Mouse (Mus musculus) Patski (cell line): Measurements from ENCODE around the gene Nfix. TPM values are rescaled to one million over a fixed set of nuclear protein-coding genes. Genes with fewer than 3 reads are reported as not detected.
A peak's percentile ranks its signal among the peaks of the same experiment; 100 is the strongest.

Experiments
- ATAC-seq: fragments of 100-300 bp; one replicate; pipeline ENCODE4 v1.8.0; 2021
- CTCF ChIA-PET: fragments of 350-600 bp; sonication (Branson Sonifier 250); formaldehyde crosslinking; loops from one replicate; lab custom pipeline; 2022; ENCODE audit warnings: inconsistent platforms; lab: Charles Lee
- POLR2A ChIA-PET: fragments of 350-600 bp; sonication (Branson Sonifier 250); formaldehyde crosslinking; loops from one replicate; lab custom pipeline; 2022; ENCODE audit warnings: antibody characterized with exemption, inconsistent platforms; lab: Charles Lee
- DNase-seq: peaks from one replicate; pipeline ENCODE4 v3.0.0-alpha.2; 2011; ENCODE audit warnings: low read depth, low spot score
- H3K27me3 ChIP-seq: fragments of 371-371 bp; one replicate; pipeline ENCODE4 v1.5.1; 2021
- CTCF ChIP-seq: fragments of 100-300 bp; IDR thresholded peaks from one replicate; pipeline ENCODE4 v1.5.1; 2021
- in situ Hi-C: fragments of 300-500 bp; cut with MboI; formaldehyde crosslinking; loops from 3 replicates; pipeline ENCODE4 v1.11.1; 2018; ENCODE audit warnings: low pct_unique_long_range_greater_than_20kb, mixed read lengths
- polyA plus RNA-seq: library from polyadenylated mRNA; unstranded; gene quantifications from one replicate; pipeline ENCODE4 v1.2.3, GENCODE M21; 2021

Gene Nfix
- polyA plus RNA-seq, 1 experiment from 2014 or later = 32.5 TPM

DNA sequence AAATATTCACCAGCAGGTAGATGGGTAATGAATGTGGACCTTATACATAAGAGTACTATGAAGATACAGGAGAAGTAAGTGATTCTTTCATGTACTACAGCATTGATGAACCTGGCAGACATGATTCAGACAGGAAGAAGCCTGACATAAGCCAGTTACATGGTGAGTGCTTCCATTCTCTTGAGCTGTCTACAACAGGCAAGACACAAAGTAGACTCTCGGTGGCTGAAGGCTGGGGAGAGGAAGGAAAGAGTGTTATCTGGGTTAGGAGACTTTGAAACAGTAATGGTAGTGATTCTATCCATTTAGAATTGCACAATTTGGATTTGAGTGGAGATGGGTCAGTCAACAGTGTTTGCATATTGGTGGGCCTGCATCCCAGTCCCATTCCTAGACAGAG lies 141.2 kb downstream of the Nfix start:
- ChIA-PET POLR2A (interaction anchor here (0.7 kb wide), 1 partner anchor 1749 kb away, joined by 3 read pairs; no protein-coding TSS in a partner anchor), CTCF (interaction anchor here (0.8 to 1.7 kb wide), 3 partner anchors 11 to 75 kb away, joined by 3 read pairs; no protein-coding TSS in a partner anchor)
- H3K27me3 ChIP-seq = no peaks in the 10 kb centered on the region
- ATAC-seq (no peak), DNase-seq (no peak)
- TF ChIP-seq CTCF = no peak
- in situ Hi-C loops = loop anchor here (25.0 kb wide), 1 partner anchor 647 kb away; the partner anchor contains the start of genes 1700067K01Rik, 2210011C24Rik and Palm3

DNA sequence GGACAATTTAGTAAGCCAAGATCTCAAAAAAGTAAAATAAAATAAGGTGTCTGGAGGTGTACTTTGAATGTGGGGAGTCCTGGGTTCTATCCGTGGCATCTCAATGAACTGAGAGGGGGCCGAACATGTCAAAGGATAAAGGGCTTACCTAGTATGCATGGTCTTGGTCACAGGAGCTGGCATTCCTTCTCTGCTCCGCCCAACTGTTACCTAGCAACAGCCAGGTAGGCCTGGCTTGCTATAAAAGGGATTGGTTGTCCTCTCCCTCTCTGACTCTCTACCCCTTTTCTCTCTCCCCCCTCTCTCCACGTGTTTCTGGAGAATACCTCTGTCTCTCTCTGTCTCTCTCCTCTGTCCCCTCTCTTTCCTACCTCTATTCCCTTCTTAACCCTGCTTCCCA lies 142.5 kb downstream of the Nfix start:
- TF ChIP-seq CTCF = no peak
- H3K27me3 ChIP-seq = no peaks in the 10 kb centered on the region
- no peak for ATAC-seq
- POLR2A ChIA-PET = interaction anchor here (0.6 to 0.7 kb wide), 4 partner anchors 163 to 509 kb away, joined by 3 to 8 read pairs (median 4); no protein-coding TSS in a partner anchor
- in situ Hi-C loops = loop anchor here (25.0 kb wide), 1 partner anchor 645 kb away; the partner anchor contains the start of genes 1700067K01Rik, 2210011C24Rik and Palm3
- no peak for DNase-seq
- CTCF ChIA-PET = interaction anchor here (0.7 to 1.0 kb wide), 2 partner anchors 19 to 505 kb away, joined by 3 read pairs; no protein-coding TSS in a partner anchor

DNA sequence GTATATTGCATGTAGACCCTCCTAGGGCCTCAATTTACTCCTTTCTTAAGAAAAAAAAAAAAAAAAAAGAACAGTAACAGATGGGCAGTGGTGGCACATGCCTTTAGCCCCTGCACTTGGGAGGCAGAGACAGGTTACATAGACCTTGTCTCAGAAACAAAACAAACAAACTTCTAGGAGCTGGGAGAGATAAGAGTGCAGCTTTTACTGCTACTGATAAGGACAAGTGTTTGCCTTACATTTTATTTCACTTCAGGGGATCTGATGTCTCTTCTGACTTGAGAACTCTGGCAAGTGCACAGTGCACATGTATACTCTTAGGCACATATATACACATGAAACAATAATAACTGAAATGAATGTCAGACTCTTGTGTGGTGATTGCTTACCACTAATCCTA lies 142.9 kb downstream of the Nfix start:
- ChIA-PET CTCF (interaction anchor here (0.7 to 1.1 kb wide), 4 partner anchors 13 to 505 kb away, joined by 3 to 5 read pairs (median 3); no protein-coding TSS in a partner anchor), POLR2A (interaction anchor here (0.7 kb wide), 1 partner anchor 164 kb away, joined by 4 read pairs; no protein-coding TSS in a partner anchor)
- TF ChIP-seq CTCF = no peak
- DNase-seq (no peak), ATAC-seq (no peak)
- H3K27me3 ChIP-seq = no peaks in the 10 kb centered on the region
- in situ Hi-C loops = loop anchor here (25.0 kb wide), 1 partner anchor 645 kb away; the partner anchor contains the start of genes 1700067K01Rik, 2210011C24Rik and Palm3

DNA sequence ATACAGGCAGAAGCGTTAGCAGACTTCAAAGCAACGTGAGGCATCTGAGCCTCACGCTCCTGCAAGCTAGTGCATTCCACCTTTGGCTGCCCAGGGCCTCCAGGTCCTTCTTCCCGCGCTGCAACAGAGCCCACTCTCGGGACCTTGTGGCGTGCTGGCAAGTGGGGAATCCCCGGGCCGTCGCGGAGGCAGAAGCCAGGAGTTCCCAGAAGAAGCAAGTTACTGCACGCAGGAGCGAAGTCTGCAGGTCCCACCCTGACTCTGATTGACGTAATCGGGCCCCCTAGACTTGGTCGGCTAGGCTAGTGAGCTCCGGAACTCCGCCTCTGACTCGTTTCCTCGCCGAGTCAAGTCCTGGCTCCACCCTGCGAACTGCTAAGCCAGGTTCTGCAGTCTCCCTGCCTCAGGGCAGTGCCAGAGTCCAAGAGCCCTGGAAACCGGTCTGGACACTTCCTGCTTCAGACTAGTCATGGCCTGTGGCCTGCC lies 143.5 kb downstream of the Nfix start:
- ChIA-PET POLR2A (no interaction called here), CTCF (interaction anchor here (1.0 to 1.1 kb wide), 3 partner anchors 12 to 18 kb away, joined by 3 to 5 read pairs (median 3); no protein-coding TSS in a partner anchor)
- ATAC-seq (peak; percentile 46), DNase-seq (no peak)
- no peak for TF ChIP-seq CTCF
- no peaks in the 10 kb centered on the region for H3K27me3 ChIP-seq
- in situ Hi-C loops = loop anchor here (25.0 kb wide), 1 partner anchor 644 kb away; the partner anchor contains the start of genes 1700067K01Rik, 2210011C24Rik and Palm3

DNA sequence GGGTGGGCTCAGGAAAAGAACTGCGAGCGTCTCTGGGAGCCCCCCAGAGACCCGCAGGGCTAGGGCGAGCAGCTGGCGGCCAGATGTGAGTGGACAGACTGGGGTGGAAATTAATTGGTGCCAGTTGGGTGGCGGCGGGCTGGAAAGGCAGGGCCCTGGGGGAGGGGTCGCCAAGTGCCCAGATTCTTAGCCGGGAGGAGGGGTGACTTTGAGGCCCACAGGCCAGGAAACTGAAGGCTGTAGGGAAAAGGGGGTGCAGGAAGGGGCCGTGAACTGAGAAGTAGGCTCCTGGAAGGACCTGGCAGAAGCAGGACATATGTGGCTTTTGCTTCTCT lies 144.0 kb downstream of the Nfix start:
- TF ChIP-seq CTCF = no peak
- POLR2A ChIA-PET = interaction anchor here (0.6 kb wide), 1 partner anchor 682 kb away, joined by 8 read pairs; no protein-coding TSS in a partner anchor
- in situ Hi-C loops = loop anchor here (25.0 kb wide), 1 partner anchor 644 kb away; the partner anchor contains the start of genes 1700067K01Rik, 2210011C24Rik and Palm3
- no peak for ATAC-seq
- CTCF ChIA-PET = interaction anchor here (1.0 to 1.1 kb wide), 2 partner anchors 12 to 16 kb away, joined by 3 to 5 read pairs; no protein-coding TSS in a partner anchor
- H3K27me3 ChIP-seq = no peaks in the 10 kb centered on the region
- no peak for DNase-seq

DNA sequence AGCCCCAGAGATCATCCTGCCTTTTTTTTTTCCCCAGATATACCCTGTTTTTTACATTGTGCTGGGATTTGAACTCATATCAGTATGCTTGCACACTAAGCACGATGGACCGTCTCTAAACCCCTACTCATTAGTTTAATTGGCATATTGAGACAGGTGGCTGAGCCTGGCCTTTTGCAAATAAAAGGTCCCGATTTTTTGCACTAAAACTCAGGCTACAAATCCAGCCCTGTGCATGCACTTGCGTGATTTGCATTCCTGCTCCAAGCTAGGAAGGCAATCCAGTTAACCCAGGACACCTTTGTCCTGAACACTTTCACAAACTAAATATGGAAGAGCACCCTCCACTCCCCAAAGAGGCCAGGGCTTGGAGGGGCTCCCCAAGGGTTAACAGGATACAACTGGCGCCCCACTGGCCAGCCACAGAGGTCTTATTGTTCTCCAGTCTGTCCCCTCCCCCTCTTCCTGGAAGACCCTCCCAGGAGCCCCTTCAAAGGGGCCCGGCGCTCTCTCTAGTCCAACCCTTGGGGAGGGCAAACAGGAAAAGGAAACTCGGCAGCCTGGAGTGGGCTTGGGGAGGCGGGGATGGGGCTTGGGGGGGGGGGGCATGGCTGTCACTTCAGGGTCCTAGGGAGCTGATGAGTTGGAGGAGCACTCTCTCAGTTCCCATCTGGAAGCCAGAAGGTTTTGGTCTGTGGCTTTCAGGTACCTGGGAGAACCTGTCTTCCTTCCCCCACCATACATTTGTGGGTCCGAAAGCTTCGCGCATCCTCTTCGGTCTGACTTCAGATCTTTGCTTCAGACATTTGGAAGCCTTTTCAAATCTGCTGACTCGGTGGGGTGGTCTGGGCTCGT lies 144.6 kb downstream of the Nfix start:
- in situ Hi-C loops = loop anchor here (25.0 kb wide), 1 partner anchor 643 kb away; the partner anchor contains the start of genes 1700067K01Rik, 2210011C24Rik and Palm3
- ChIA-PET CTCF (no interaction called here), POLR2A (interaction anchor here (0.6 kb wide), 1 partner anchor 681 kb away, joined by 8 read pairs; no protein-coding TSS in a partner anchor)
- TF ChIP-seq CTCF = no peak
- ATAC-seq (no peak), DNase-seq (no peak)
- no peaks in the 10 kb centered on the region for H3K27me3 ChIP-seq

DNA sequence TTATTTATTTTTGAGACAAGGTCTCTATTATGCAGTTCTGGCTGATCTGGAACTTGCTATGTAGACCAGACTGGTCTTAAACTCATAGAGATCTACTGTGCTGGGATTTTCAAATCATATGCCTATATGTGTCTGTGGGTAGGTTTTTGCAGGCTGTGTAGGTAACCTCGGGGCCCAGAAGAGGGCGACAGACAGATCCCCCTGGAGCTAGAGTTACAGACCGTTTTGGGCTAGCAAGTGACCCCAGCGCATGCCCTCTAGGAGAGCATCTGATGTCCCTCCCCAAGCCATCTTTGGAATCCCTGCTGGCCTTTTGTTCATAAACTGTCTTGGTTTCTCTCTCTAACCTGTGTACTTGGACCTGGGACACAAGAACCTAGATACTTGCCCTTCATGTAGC lies 145.5 kb downstream of the Nfix start:
- in situ Hi-C loops = loop anchor here (25.0 kb wide), 1 partner anchor 642 kb away; the partner anchor contains the start of genes 1700067K01Rik, 2210011C24Rik and Palm3
- ChIA-PET POLR2A (no interaction called here), CTCF (no interaction called here)
- no peaks in the 10 kb centered on the region for H3K27me3 ChIP-seq
- no peak for TF ChIP-seq CTCF
- DNase-seq (no peak), ATAC-seq (no peak)

DNA sequence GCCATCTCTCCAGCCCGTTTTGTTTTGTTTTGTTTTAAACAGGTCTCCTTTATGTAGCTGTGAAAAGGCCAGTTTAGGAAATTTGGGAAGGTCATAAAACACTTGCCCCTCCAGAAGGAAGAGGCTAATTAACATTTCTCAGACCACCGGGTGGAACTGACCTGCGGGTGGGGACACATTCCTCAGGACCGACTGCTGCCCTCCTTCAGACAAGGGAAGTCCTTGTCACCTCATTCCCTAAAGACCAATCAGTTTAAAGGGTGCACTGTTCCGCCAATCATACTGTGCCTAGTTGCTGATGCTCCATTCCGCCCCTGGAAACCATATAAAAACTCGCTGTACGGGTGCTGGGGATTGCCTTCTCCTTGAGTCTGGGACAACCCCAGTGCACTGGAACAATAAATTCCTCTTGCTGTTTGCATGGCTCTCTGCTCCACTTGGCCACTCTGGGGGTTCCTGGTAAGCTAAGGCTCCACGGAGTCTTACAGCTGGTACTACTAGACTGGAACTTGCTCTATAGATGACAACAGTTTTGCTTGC lies 147.0 kb downstream of the Nfix start:
- no peaks in the 10 kb centered on the region for H3K27me3 ChIP-seq
- ATAC-seq (no peak), DNase-seq (no peak)
- TF ChIP-seq CTCF = no peak
- ChIA-PET POLR2A (no interaction called here), CTCF (no interaction called here)
- in situ Hi-C loops = loop anchor here (25.0 kb wide), 1 partner anchor 641 kb away; the partner anchor contains the start of genes 1700067K01Rik, 2210011C24Rik and Palm3

DNA sequence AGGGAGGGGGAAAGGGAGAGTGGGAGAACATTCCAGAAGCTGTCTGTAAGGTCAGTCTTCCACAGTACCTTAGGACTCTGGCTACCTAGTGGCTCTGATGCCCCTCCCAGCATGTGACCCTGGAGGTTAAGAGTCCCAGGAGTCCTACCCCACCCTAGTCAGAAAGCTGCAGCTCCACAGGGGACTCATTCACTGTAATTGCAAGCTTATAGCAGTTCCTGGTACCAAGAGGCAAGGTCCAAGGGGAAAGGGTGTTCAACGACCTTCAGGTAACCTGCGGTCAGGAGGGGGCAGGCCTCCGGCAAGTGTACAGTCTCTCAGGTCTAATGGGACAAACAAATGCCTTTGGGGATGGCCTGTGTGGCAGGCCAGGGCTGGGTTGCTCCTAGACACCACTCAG lies 149.9 kb downstream of the Nfix start:
- DNase-seq (no peak), ATAC-seq (no peak)
- no peaks in the 10 kb centered on the region for H3K27me3 ChIP-seq
- POLR2A ChIA-PET = no interaction called here
- in situ Hi-C loops = loop anchor here (25.0 kb wide), 1 partner anchor 638 kb away; the partner anchor contains the start of genes 1700067K01Rik, 2210011C24Rik and Palm3
- no peak for TF ChIP-seq CTCF
- CTCF ChIA-PET = no interaction called here

Other genes with a start within 250 kb of the Nfix start
- 113 TPM for gene Ier2, start 137.5 kb downstream of the Nfix start, polyA plus RNA-seq
- 106 TPM for gene Trmt1, start 114.0 kb downstream of the Nfix start, polyA plus RNA-seq
- gene Nacc1, start 112.5 kb downstream of the Nfix start, polyA plus RNA-seq = 109 TPM
- gene Lyl1, start 98.9 kb downstream of the Nfix start, polyA plus RNA-seq = 0.13 TPM
- gene G430095P16Rik, start 77.3 kb downstream of the Nfix start, polyA plus RNA-seq = 1.4 TPM
- 12.5 TPM for gene Dand5, start 22.5 kb upstream of the Nfix start, polyA plus RNA-seq
- gene Gadd45gip1, start 31.2 kb upstream of the Nfix start, polyA plus RNA-seq = 31.8 TPM
- 126 TPM for gene Rad23a, start 40.3 kb upstream of the Nfix start, polyA plus RNA-seq
- 1,232 TPM for gene Calr, start 46.6 kb upstream of the Nfix start, polyA plus RNA-seq
- 79.6 TPM for gene Farsa, start 56.6 kb upstream of the Nfix start, polyA plus RNA-seq
- 6.0 TPM for gene Syce2, start 71.8 kb upstream of the Nfix start, polyA plus RNA-seq
- 55.5 TPM for gene Gcdh, start 93.6 kb upstream of the Nfix start, polyA plus RNA-seq
- gene Klf1, start 101.6 kb upstream of the Nfix start, polyA plus RNA-seq = 0.28 TPM
- gene Dnase2a, start 108.2 kb upstream of the Nfix start, polyA plus RNA-seq = 25.9 TPM
- 0.60 TPM for gene Mast1, start 137.0 kb upstream of the Nfix start, polyA plus RNA-seq
- gene Rtbdn, start 146.6 kb upstream of the Nfix start, polyA plus RNA-seq = 0.22 TPM
- gene Gm49661, start 169.1 kb upstream of the Nfix start, polyA plus RNA-seq = 6.4 TPM
- gene Prdx2, start 169.2 kb upstream of the Nfix start, polyA plus RNA-seq = 668 TPM
- gene Rnaseh2a, start 169.4 kb upstream of the Nfix start, polyA plus RNA-seq = 91.5 TPM
- 280 TPM for gene Junb, start 178.4 kb upstream of the Nfix start, polyA plus RNA-seq
- 33.0 TPM for gene Hook2, start 190.3 kb upstream of the Nfix start, polyA plus RNA-seq
- gene Best2, start 214.2 kb upstream of the Nfix start, polyA plus RNA-seq = 0.05 TPM
- 159 TPM for gene Asna1, start 224.9 kb upstream of the Nfix start, polyA plus RNA-seq
- 152 TPM for gene Trir, start 226.5 kb upstream of the Nfix start, polyA plus RNA-seq
- 83.7 TPM for gene Tnpo2, start 236.6 kb upstream of the Nfix start, polyA plus RNA-seq